Mouse (Mus musculus) forebrain, embryonic 16.5 days (tissue): ENCODE data around the gene Nup210. TPM values are rescaled to one million over a fixed set of nuclear protein-coding genes. Genes with fewer than 3 reads are reported as not detected.

Experiments
- ATAC-seq: fragments of 200-750 bp; cut with Nextera tagmentation; 2 replicates; pipeline ENCODE4 v1.8.0; 2017; ENCODE audit warnings: mild to moderate bottlenecking, moderate library complexity
- H3K27ac ChIP-seq: fragments of 300-500 bp; sonication (generic); 2 replicates; pipeline ENCODE4 v1.5.1; 2014; ENCODE audit warnings: low read length, control low read depth
- H3K27me3 ChIP-seq: fragments of 300-500 bp; sonication (generic); replicated peaks from 2 replicates; pipeline ENCODE4 v1.6.1; 2014; ENCODE audit warnings: low read length; ENCODE audit not compliant: control insufficient read depth, insufficient read depth
- H3K36me3 ChIP-seq: fragments of 300-500 bp; sonication (generic); 2 replicates; pipeline ENCODE4 v1.6.1; 2014; ENCODE audit not compliant: control insufficient read depth, insufficient read depth
- H3K4me1 ChIP-seq: fragments of 300-500 bp; sonication (generic); replicated peaks from 2 replicates; pipeline ENCODE4 v1.6.1; 2014; ENCODE audit warnings: low read length; ENCODE audit not compliant: control insufficient read depth, insufficient read depth
- H3K4me2 ChIP-seq: fragments of 300-500 bp; sonication (generic); 2 replicates; pipeline ENCODE4 v1.6.1; 2014; ENCODE audit warnings: mild to moderate bottlenecking, low read length, control low read depth
- H3K4me3 ChIP-seq: fragments of 300-500 bp; sonication (generic); replicated peaks from 2 replicates; pipeline ENCODE4 v1.5.1; 2014; ENCODE audit warnings: mild to moderate bottlenecking, low read length, control low read depth
- H3K9ac ChIP-seq: fragments of 300-500 bp; sonication (generic); replicated peaks from 2 replicates; pipeline ENCODE4 v1.6.1; 2014; ENCODE audit warnings: low read depth, low read length, control low read depth
- H3K9me3 ChIP-seq: fragments of 300-500 bp; sonication (generic); 2 replicates; pipeline ENCODE4 v1.6.1; 2016; ENCODE audit warnings: low read length; ENCODE audit not compliant: control insufficient read depth
- WGBS: fragments of 180-500 bp; shearing (Covaris S2); extraction: QIAGEN DNeasy Blood & Tissue Kit; methylation state at CpG from one replicate; pipeline ENCODE4 v1.1.7; 2014; 5-methylcytosine and 5-hydroxymethylcytosine counted together
- polyA plus RNA-seq: library from polyadenylated mRNA; unstranded; fragments of >200 nt; fragmentation: Nextera tagmentation; extraction: Ambion mirVana; gene quantifications from 2 replicates; pipeline ENCODE4 v1.2.1, GENCODE M21; 2015

The Nup210 gene
- polyA plus RNA-seq, 1 experiment from 2014 or later: 21.1 TPM

DNA sequence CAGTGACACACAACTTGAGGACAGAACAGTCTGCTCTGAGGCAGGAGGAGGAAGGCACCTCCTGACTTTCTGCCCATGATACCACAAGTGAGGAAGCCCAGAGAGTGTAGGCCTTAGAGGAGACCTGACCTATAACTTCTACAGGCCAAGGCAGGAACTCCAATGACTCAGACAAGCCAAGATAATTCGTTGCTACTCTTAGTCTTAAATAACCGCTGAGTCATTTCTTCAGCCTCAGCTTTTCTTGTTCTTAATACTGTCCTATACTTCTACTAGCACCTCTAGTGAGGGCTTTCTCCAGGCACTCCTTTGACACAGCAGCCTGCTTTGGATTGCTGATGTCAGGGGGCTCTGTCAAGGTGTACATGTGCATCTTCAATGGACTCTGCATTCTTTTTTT, 55.3 kb downstream of the Nup210 start:
- Histone ChIP-seq H3K27ac (no peak overlapping the region), H3K4me2 (no peak overlapping the region), H3K36me3 (0 out of 2 replicates have a peak, but pooled peaks cover 5% of the 10 kb centered on the region), H3K4me3 (no peak overlapping the region), H3K27me3 (no peaks in the 10 kb centered on the region), H3K4me1 (no peaks in the 10 kb centered on the region), H3K9me3 (no peaks in the 10 kb centered on the region), H3K9ac (no peak overlapping the region)
- ATAC-seq: no peak
- 96% methylated on average over 2 of the region's 2 CpGs for WGBS

DNA sequence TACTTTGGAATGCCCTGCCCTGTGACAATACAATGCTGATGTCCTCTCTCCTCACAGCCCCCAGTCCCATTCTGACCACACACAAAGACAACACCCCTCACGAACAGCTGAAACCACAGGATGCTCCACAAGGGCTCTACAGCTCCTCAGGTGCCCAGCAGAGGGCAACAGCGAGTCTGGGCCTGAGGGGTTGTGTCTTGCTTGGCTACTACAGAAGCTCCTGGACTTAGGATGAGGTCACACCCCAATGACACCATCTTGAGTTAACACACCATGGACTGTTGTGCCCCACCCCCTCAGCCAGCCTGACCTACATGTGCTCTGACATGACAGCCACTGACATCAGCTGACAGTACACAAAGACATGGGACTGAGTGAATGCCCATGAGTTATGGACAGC, 56.9 kb downstream of the Nup210 start:
- Histone ChIP-seq H3K4me1 (no peaks in the 10 kb centered on the region), H3K27ac (no peak overlapping the region), H3K9ac (no peak overlapping the region), H3K36me3 (peaks cover 5% of the 10 kb centered on the region; the same call in 1 of the 2 replicates), H3K9me3 (no peaks in the 10 kb centered on the region), H3K27me3 (no peaks in the 10 kb centered on the region), H3K4me2 (no peak overlapping the region), H3K4me3 (no peak overlapping the region)
- ATAC-seq: peak; percentile 26; the same call in 1 of the 2 replicates
- 45% methylated on average over 2 of the region's 2 CpGs for WGBS

DNA sequence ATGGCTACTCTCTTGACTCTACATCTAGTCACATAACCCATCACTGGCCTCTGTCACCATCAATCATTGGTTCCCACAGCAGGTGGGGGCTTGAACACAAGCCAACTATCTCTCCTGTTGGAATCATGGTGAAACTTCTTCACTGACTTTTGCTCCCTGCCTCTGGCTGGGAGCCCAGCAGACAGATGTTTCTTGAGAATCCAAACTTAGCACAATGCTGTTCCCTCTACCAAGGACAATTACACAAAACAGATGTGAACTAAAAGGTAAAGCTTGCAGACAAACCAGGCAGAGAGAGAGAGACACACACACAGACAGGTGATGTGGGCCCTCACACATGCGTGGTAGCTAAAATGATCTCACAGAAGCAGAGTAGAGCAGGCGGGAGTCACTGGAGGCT, 58.6 kb downstream of the Nup210 start:
- Histone ChIP-seq H3K4me1 (no peaks in the 10 kb centered on the region), H3K36me3 (peaks cover 9% of the 10 kb centered on the region), H3K4me2 (no peak overlapping the region), H3K9ac (no peak overlapping the region), H3K9me3 (no peaks in the 10 kb centered on the region), H3K4me3 (no peak overlapping the region), H3K27ac (no peak overlapping the region), H3K27me3 (no peaks in the 10 kb centered on the region)
- WGBS: 93% methylated on average over 2 of the region's 2 CpGs
- ATAC-seq: no peak

DNA sequence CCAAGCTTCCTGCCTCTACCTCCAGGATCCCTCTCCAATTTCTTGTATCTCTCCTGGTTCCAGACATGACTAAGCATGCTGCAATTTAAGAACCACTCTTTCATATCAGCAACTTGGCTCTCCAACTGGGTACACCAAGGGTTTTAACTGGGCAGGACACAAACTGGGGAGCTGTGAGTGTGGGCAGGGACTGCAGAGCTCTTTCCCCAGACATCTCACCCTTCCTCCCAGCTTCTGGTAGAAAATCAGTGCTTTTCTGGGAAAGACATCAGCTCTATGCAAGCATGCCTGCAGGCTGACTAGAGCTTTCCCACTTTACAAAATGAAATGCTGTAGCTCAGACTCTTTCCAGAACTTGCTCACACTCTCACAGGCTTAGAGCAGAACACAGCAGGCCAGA, 60.3 kb downstream of the Nup210 start:
- no peak overlapping the region for H3K4me3 ChIP-seq
- H3K4me1 ChIP-seq: no peaks in the 10 kb centered on the region
- no peaks in the 10 kb centered on the region for H3K9me3 ChIP-seq
- no peak overlapping the region for H3K9ac ChIP-seq
- H3K36me3 ChIP-seq: peaks cover 17% of the 10 kb centered on the region
- ATAC-seq: no peak
- no peak overlapping the region for H3K4me2 ChIP-seq
- no peaks in the 10 kb centered on the region for H3K27me3 ChIP-seq
- no peak overlapping the region for H3K27ac ChIP-seq

DNA sequence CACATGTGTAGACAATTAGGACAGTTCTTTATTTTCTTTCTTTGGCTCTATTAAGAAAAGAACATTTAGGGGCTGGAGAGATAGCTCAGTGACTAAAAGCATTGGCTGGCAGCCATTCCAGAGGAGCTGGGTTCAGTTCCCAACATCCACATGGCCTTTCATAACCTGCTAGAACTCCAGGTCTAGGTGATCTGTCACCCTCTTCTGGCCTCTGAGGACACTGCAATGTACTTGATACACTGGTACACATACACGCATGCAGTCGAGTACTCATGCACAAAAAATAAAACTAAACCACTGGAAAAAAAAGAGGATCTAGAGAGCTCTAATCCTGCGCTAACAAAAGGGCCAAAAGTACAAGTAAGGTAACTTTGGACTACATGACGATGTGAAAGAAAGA, 64.1 kb downstream of the Nup210 start:
- no peak overlapping the region for H3K9ac ChIP-seq
- H3K36me3 ChIP-seq: peaks cover 24% of the 10 kb centered on the region
- H3K4me2 ChIP-seq: no peak overlapping the region
- H3K4me3 ChIP-seq: no peak overlapping the region
- no peaks in the 10 kb centered on the region for H3K4me1 ChIP-seq
- ATAC-seq: no peak
- H3K9me3 ChIP-seq: no peaks in the 10 kb centered on the region
- no peak overlapping the region for H3K27ac ChIP-seq
- WGBS: 93% methylated on average over 4 of the region's 4 CpGs
- H3K27me3 ChIP-seq: no peaks in the 10 kb centered on the region

DNA sequence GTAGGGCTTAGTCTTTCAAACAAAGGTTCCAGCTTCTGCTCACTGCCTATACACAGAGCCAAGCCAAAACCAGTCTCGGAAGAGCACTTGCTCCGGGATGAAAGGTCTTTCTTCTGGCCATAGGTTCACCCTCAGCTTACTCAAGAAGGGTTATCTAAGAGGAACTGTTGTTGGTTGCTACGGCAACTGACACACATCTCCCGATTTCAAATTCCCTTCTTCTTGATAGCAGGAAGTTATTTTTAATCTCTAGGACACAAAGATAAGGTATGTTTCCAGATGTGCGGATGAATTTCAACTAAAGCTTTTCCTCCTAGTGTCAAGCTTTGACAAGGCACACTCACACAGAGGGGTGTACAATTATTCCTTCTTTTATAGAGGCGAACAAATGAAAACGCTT, 68.6 kb downstream of the Nup210 start:
- Histone ChIP-seq H3K4me3 (no peak overlapping the region), H3K36me3 (peaks cover 16% of the 10 kb centered on the region), H3K27ac (peak overlapping the region; percentile 17; the same call in 1 of the 2 replicates), H3K9me3 (no peaks in the 10 kb centered on the region), H3K27me3 (no peaks in the 10 kb centered on the region), H3K4me2 (no peak overlapping the region), H3K9ac (no peak overlapping the region), H3K4me1 (0 out of 2 replicates have a peak, but pooled peaks cover 3% of the 10 kb centered on the region)
- 77% methylated on average over 7 of the region's 7 CpGs for WGBS
- ATAC-seq: no peak

DNA sequence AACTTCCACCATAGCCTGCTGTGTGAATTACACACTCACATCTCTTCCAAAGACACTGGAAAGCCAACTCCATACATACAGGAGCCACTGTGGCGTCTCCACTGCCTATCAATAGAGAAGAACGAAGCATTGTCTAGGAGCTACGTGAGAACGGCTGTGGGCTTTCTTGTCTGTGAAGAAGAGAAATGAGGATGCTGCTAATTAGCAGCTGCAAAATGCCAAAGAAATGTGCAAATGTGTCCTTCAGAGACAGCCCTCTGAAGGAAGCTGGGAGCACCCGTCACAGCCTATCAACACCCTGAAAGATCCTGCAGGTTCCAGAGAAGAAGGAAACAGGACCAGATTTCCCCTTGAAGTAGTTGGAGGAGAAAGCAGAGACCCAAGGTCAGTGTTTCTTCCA, 69.2 kb downstream of the Nup210 start:
- Histone ChIP-seq H3K4me3 (no peak overlapping the region), H3K9me3 (no peaks in the 10 kb centered on the region), H3K9ac (no peak overlapping the region), H3K4me2 (no peak overlapping the region), H3K36me3 (peaks cover 11% of the 10 kb centered on the region), H3K27me3 (no peaks in the 10 kb centered on the region), H3K4me1 (0 out of 2 replicates have a peak, but pooled peaks cover 3% of the 10 kb centered on the region), H3K27ac (no peak overlapping the region; the same call in 1 of the 2 replicates)
- WGBS: 46% methylated on average over 5 of the region's 5 CpGs
- no peak for ATAC-seq

DNA sequence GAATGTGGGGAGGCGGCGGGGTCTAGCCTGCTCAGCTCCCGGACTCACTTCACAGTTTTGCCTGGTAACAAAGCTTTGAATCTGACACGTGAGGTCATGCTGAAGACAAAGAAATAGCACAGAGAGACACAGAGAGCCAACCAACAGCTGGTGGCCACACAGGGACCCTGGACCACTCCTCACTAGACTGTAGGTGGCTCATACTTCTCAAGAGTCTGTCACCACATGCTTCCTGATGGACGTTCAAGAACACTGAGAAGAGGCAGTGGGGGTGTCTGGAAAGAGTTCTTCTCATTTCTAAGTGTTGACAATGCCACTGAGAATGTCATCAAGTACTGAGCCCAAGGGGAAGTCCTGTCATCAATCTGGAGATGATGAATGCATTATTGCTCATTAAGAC, 70.4 kb downstream of the Nup210 start:
- H3K27ac ChIP-seq: no peak overlapping the region
- no peaks in the 10 kb centered on the region for H3K27me3 ChIP-seq
- 0 out of 2 replicates have a peak, but pooled peaks cover 3% of the 10 kb centered on the region for H3K4me1 ChIP-seq
- 72% methylated on average over 5 of the region's 5 CpGs for WGBS
- peaks cover 14% of the 10 kb centered on the region for H3K36me3 ChIP-seq
- no peak overlapping the region for H3K4me2 ChIP-seq
- H3K4me3 ChIP-seq: no peak overlapping the region
- H3K9ac ChIP-seq: no peak overlapping the region
- H3K9me3 ChIP-seq: no peaks in the 10 kb centered on the region
- ATAC-seq: no peak

DNA sequence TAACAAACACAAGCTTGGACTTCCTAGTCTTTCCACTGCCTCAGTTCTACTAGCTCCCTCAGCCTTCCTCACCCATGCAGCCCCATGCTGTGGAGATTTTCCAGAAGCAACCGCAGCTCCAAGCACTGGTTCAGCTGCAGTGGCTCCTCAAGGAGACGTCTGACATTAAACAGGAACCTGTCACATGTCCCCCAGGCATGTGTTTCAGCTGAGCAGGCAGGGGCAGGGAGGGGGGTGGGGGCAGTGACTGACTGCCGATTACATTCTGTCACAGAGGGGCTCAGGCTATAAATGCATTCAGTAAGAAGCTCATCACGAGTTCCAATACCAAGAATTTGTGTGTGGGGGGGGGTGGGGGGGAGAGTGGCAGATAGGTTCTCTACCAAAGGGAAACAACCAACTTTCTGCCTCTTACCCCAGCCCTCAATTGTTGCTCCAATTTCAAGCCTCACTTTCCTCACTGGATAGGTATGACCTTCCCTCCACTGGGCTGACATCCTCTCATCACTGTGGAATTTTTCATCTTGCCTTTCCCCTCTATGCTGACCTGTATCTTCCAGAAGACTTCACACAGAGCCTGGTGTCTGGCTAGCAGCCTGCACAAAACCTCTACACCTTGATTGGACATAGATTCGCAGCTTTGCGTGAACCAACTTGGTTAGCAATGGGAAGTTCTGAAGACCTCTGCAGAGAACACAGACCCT, 71.8 kb downstream of the Nup210 start:
- no peak for ATAC-seq
- H3K27ac ChIP-seq: no peak overlapping the region
- no peak overlapping the region for H3K9ac ChIP-seq
- H3K4me3 ChIP-seq: no peak overlapping the region
- H3K27me3 ChIP-seq: no peaks in the 10 kb centered on the region
- WGBS: 68% methylated on average over 6 of the region's 6 CpGs
- H3K4me1 ChIP-seq: 0 out of 2 replicates have a peak, but pooled peaks cover 3% of the 10 kb centered on the region
- H3K36me3 ChIP-seq: peaks cover 11% of the 10 kb centered on the region; the same call in 1 of the 2 replicates
- no peak overlapping the region for H3K4me2 ChIP-seq
- no peaks in the 10 kb centered on the region for H3K9me3 ChIP-seq
